Mouse (Mus musculus): ENCODE data around the gene Wnt4.

The Wnt4 gene

DNA sequence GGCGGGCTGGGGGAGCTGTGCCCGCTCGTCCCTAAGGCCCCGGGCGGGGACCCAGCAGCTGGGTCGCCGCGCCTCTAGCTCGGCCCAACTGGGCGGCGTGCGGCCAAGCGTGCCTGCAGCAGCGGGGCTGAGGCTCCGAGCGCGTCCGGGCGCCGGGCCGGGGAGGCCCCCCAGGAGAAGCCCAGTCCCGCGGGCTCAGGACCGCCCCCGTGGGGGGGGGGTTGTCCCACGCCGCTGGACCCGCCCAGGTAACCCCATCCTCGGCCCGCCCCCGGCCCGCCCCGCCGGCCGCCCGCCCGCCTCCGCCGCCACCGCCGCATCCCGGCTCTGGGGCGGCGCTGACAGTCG is at the start of gene Wnt4:
Gene Wnt4 (plus strand): TSS at position 324 of the 348 bp plus-strand sequence.
- no peak for DNase-seq (ENCODE audit: low read depth, low spot score)

DNA sequence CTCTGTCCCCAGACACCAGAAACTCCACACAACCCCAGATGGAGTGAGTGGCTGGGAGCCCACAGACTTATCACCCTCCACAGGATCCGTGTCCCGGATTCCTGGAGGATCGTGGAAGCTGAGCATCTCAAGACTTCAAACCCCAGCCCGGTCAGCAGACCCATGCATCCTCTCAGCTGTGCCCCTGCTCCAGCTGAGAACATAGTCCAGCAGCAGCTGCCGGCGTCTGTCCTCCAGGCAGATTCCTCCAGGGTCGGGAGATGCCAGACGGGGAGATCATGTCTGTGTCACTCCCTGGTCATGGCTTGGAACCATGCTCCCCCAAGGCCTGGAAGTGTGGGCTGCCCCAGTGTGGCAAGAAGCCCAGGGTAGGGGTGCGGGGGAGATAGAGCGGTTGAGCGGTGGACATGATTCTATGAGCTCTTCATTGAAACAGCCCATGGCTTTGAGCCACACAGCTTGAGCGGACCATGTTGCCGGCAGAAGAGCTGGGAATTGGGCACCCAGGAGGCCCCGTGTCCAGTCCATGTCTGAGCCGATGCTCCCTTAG is 48.6 kb upstream of the Wnt4 start:
- no peak for DNase-seq (ENCODE audit: low read depth, low spot score)

DNA sequence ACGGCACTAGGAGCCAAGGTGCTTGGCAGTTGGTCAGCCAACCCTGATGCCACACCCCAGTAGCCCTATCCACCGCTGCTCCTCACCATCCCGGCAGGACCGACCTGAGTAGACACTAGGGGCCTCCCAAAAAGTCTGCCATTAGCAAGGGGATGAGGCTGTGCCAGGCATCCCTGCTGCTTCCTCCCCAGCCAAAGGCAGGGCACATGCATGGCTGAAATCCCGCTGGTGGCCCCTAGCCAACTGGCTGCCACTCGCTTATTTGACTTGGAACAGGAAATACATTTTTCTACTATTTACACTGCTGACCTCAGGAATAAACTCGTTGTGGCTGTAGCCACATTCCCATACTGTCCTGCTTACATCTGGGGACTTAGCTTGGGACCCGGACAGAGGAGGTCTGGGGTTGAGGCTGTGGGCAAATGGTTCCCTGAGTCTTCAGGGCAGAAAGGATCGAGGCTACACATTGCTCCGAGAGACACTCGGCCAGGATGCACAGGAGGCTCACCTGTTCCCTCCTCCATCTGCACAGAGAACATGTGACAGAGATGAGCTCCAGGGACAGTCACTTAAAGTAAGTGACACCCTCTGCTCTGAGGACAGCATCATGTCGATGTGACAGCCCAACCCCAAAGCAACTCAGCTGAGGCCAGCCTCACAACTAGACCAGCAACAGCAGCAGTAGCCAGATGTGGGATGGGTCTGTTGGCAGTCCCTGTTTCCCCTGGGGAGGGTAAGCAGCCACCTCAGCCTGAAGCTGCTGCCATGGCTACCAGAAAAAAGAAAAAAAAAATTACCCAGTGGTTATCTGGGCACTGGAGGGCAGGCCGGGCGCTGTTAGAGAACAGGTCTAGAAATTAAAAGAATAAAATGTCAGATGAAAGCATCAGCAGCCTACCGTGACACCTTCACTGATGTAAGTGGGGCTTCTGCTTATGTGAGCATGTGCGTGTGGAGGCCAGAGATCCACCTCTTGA is 45.5 kb upstream of the Wnt4 start:
- no peak for DNase-seq (ENCODE audit: low read depth, low spot score)

DNA sequence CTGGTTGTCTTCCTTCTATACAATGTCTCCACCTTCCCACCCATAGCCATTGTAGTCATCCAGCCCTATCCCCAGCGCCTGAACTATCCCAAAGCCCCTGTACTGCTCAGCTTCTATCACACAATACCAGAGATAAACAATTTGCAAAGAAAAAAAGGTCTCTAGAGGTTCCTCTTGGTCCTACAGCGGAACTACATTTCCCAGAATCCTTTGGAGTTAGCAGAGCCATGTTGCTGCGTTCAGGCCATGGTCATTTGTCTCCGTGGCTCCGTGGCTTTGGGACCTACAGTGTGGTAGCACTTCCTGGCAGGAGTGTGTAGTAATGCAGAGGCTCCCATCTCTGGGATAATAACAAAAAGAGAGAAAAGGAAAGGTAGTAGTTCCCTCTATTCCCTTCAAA is 43.7 kb upstream of the Wnt4 start:
- no peak for DNase-seq (ENCODE audit: low read depth, low spot score)

DNA sequence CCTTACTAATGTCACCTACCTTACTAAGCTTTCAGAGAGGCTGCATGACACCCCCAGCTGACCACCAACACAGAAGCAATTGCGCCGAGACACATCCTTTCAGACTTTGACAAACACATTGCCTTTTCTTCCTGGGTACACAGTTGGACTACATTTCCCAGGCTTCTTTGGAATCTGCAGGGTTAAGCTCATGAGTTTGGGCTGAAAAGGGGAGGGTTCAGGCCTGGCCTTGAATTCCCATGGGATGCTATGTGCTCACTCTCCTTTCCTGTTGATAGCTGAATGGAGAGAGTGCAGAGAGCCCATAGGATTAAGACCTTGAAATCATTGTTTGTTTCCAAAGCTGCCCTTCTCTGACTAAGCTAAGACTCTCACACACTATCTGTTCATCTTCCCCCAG is 42.8 kb upstream of the Wnt4 start:
- no peak for DNase-seq (ENCODE audit: low read depth, low spot score)

DNA sequence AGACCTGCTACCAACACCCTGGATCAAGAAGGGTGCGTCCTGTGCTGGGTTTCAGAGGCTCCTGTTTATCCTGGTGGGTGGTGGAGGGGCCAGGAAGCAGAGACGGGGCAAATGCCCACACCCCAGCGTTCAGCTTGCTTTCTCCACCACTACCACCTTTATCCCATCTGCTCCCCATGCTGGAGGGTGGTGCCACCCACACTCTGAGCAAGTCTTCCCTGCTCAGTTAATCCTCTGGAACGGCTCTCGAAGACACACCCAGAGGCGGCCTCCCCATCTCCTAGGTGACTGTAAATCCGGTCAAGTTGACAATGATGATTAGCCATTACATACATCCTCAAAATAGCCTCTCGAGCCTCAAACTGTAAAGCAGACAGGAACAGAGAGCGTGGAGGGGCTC is 41.9 kb upstream of the Wnt4 start:
- DNase-seq (ENCODE audit: low read depth, low spot score): peak; percentile 22

DNA sequence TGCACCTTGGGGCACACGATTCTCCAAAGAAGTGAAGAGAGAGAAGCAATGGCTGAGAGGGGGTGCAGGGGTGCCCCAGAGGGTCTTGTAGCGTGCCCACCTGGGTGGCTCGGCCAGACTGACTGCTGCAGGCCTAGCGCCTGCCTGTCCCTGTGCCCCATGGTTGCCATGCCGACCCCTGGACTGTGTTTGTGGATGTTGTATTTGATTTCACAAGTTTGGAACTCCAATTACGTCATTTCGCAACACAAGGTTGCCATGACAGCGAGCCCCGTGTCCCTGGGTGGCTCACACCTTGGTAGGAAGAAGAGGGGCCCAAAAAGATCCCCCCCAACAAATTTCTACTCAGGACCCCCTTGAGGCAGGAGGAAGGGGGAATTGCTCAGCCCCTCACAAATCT is 32.4 kb upstream of the Wnt4 start:
- no peak for DNase-seq (ENCODE audit: low read depth, low spot score)

DNA sequence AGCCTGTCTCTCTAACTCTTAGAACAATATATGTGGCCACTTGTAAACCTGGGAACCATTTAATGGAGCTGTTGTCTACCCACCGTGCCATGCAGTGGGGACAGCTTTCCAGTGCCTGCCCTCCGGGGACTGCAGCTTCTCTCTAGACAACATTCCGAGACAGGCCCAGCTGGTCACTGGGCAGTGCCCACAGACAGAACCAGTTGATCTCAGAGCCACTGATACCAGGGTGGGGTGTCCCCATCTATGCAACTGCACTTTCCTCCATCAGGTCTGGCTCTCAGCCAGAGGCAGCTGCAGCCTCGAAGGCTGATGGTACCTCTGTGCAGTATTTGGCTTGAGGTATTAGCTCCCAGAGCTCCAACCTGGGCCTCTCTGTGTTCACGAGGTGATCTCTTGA is 27.0 kb upstream of the Wnt4 start:
- no peak for DNase-seq (ENCODE audit: low read depth, low spot score)

DNA sequence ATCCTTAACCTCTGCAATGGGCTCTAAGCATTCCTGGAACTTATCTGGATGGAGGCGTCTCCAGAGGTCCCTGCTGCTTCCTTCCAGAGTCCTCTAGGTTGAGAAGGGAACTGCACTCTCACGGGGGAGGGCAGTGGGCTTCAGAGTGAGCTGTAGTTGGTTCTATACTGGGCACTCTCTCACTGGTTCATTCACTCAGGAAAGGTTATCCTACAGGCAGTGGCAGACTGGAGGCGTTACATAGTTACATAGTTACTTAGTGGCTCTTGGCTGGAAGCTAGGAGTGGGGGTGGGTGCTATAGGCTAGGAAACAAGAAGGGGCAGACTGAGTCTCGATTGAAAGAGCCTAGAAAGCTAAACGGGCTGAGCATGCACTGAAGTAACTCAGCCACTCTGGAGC is 26.4 kb upstream of the Wnt4 start:
- DNase-seq (ENCODE audit: low read depth, low spot score): peak; percentile 35

DNA sequence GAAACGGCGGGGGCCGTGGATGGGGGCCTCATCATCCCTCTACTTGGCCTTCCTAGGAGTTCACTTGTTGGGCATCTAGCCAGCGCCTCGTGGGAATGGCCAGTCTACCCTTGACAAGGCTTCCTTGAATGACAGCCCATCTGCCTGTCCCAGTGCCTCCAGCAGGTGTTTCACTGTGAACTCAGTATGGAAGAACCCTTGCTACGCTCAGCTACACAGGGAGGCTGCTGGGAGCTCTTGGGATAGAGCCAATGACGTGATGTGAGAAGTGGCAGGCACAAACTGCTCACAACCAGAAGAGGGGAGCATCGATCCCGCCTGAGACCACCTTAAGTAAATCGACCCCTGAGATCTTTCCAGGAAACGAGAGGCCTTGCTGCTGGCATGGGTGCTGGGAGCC is 23.7 kb upstream of the Wnt4 start:
- no peak for DNase-seq (ENCODE audit: low read depth, low spot score)

DNA sequence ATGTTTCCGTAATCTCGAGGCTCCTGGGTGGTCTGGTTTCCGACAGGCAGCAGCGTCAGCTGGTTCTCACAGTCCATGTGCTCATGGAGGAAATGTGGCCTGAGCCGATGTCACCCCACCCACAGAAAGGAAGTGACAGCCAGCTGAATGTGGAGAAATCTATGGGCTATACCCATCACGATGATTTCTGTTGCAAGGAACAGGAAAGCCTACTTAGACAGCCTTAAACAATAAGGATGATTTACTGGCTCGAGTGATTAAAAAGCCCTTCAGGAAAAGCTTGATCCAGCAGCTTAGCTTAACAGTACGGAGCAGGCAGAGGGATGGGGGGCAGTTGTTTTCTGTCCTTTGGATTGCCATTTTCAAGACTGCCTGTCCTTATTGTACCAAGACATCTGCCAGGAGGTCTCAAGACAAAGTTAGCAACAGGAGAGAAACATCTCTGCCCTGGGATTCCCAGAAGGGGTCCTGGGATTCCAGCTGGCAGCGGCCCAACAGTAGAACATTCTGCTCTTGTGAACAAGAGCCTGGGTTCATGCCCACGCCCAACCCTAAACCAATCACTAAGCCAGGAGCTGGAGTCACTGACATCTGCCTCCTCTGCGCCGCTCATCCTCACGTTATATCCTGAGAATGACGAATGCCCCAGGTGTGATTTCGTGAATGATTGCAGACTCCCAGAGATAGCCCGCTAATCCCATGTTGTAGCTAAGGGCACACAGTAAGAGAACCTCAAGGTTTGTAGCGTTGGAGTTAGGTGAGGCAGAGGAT is 22.9 kb upstream of the Wnt4 start:
- DNase-seq (ENCODE audit: low read depth, low spot score): no peak

DNA sequence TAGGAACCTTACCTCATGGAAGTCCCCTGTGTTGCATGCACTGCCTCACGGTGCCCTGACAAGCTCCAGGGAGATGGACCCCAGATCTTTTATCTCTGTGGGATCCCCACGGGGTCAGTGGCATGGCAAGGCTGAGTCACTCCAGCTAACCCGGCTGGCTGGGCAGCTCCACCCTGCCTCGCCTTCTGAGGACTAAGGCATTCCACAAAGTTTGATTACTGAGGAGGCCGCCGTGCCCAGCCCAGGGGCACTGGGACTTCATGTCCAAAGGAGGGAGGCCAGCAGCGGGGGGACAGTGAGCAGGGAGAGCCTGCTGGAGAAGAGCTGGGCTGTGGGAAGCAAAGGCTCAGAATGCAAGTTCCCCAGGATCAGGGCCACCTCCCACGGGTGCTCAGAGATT is 21.7 kb upstream of the Wnt4 start:
- no peak for DNase-seq (ENCODE audit: low read depth, low spot score)

DNA sequence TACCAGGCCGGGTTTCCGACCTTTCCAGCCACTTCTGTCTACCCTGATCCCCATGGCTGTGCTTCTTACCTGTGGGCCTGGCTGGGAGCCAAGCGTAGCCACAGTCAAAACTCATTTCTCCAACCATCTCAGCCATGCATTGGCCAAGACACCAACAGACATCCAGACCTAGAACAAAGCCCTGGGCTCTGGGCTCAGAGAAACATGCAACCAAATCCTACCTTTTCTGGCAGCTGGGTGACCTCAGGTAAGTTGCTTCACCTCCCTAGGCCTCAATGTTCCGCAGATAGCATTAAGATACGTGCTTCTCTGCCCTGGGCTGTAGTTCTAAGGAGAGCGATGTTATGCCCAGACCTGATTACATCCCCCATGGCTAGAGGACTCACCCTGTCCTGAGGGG is 15.5 kb upstream of the Wnt4 start:
- no peak for DNase-seq (ENCODE audit: low read depth, low spot score)

DNA sequence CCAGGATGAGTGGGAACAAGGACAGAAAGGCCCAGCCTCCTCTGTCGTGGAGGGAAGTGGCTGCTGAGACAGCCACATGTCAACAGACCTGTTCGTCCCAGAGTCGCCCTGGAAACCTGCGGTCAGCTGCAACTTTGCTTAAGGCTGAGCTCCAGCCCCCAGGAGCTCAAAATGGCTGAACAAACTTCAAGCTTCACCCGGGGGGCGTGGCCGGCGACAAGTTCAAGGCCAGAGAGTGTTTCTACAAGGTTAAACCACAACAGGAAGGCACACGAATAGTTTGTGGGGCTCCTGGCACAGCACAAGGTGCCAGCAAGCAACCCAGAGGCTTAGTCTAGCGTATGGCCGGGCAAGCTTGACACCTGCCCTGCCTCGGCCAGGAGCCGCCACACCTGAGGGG is 13.2 kb upstream of the Wnt4 start:
- DNase-seq (ENCODE audit: low read depth, low spot score): no peak

DNA sequence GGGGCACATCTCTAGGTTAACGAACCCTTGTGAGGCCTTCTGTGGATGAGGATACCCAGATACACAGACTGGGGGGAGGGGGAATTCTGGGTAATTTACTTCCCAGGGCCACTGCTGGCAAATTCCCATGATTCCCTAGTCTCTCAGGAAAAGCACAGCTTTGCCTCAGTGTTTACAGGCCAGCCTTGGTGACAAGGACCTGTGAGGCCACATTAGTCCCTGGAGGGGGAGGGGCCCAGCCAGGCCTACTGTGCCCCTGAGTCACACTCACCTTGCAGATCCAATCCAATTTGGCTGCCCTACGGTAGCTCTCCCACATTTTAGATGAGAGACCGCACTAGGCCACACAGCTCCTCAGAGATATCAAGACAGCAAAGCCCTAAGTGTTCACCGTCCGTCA is 12.2 kb upstream of the Wnt4 start:
- DNase-seq (ENCODE audit: low read depth, low spot score): no peak

DNA sequence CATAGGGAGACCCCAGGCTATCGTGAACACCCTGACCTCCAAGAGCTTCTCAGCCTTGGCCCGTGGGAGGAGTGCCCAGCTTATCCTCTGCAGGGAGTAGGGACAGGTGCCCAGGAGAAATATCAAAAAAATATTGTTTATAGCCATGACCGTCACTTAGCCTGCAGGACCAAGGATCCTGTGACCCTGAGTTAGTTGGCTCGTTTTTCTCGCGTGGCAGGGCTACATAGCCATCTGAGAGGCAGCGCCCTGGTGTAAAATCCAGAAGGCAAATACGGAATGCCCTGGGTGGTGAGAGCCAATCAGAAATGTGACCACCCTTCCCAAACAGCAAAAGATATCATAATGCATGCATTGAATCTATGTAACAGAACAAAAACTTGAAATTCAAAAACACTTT is 8.7 kb upstream of the Wnt4 start:
- DNase-seq (ENCODE audit: low read depth, low spot score): no peak

DNA sequence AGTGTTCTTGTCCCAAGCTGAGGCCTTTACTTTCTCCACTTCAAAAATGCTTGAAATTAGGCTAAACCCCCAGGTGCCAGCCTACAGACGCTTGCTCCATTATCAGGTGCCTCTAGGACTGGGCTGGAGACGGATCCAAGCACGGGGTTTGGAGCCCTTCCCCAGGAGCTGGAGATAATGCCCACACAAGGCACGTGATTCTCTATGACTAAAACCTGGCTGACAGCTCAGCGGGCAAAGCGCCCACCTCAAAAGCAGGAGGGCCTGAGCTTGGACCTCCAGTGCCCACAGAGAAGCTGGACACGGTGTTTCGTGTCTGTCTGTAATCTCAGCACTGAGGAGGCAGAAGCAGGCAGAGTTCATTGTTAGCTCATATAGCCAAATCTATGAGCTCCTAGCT is 5.4 kb upstream of the Wnt4 start:
- no peak for DNase-seq (ENCODE audit: low read depth, low spot score)

DNA sequence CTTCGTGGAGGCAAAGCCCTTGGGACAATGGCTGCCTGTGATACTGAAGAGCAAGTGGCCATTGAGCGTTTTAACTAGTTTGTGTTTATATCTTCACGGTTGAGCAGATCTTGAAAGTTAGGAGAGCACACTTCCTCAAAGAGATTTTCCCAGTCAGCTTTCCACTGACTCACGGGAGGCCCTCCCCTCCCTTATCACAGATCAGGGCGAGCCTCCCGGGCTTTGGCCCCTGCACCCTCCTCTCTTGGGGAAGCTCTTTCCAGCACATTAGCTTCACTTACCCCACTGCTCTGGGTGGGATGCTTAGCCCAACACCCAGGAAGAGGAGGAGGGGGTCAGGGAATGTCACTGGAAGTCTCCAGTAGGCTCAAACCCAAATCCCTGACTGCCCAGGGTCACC is 3.0 kb upstream of the Wnt4 start:
- no peak for DNase-seq (ENCODE audit: low read depth, low spot score)

DNA sequence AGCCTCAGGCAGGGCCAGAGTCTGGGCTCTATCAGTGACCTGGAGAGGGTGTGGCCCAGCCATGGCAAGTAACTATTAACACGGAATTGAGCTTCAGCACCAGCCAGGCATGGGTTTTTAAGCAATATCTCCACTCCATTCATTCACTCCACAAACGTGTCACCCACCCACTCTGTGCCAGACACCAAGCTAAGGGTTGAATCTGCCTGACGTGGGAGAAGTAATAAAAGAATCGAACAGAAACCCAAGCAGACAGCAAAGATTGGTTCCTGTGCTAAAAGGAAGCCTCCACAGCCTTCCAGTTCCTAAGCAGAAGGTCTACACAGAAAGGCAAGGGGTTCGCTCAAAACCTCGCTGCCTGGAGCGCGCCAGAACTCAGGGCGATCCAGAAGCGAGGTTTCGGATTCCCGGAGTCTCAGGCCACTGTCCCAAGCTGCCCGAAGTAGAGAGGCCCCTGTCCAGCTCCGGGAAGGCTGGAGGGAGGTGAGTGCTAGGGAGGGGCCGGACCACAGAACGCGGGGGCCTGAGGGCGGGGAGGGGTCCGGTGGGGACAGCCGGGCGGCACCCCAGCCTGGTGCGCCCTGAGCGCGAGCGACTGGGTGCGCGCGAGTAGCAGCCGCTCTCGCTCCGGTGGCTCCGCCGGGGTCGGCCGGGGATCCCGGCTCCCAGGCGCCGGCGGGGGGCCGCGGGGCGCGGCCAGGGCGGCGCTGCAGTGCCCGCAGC is 685 bp upstream of the Wnt4 start:
- no peak for DNase-seq (ENCODE audit: low read depth, low spot score)

DNA sequence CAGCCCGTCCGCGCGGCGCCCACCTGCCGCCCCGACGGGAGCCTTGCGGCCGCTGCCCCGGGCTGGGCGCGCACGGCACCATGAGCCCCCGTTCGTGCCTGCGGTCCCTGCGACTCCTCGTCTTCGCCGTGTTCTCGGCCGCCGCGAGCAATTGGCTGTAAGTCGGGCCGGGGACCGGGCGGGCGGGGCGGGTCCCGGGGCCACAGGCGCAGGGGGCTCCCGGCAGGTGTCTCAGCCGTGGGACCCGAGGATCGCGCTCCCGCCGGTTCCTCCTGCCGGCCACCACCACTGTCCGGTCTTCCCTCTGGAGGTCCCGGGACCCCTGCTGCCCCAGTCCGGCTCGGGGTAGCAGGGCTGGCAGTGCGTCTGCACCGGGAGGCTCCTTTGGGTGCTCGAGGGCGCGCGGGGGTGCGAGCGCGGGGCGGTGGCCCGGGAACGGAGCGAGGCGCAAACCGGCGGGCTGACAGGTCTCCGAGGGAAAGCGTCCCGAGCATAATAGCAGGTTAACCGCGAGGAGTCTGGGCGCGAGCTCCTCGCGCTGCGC is 383 bp downstream of the Wnt4 start:
- DNase-seq (ENCODE audit: low read depth, low spot score): no peak

DNA sequence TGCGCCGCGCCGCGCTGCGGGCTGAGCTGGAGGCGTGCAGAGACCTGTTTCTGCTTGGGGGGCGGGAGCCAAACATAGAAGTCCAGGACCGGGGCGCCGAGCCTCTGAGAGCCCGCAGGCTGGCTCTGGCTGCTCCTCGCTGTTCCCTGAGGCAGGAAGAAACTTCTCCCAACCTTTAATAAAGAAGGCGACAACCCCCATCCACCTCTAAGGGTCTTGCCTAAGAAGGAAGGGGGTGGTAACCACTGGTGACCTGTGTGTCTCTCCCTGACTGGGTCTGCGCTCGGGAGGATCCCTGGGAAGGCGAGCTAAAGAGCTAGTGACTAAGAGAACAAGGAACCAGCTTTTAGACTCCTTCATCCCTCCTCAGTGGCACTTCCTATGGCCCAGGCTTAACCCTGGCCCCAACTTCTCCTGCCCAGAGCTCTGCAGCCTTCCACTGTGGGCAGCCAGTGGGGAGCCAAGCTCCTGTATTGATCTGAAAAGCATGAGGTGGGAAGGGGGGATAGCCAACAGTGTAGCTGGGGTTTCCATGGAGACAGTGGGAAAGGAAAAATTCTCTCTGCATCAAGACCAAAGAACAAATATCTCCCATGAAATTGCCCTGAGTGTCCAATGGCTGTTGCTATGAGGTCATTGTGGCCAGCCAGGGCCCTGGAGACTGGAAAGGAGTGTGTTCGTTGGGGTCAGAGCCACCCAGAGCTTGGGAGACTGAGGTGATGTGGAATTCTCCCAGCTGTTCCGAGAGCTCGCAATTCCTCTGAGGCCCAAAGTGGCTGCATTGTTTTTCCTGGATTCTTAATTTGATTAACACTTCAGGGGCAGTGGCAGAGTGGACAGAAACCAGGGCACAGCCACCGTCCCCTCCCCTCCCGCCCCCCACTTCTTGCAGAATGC is 1.1 kb downstream of the Wnt4 start:
- no peak for DNase-seq (ENCODE audit: low read depth, low spot score)

All from telencephalon, adult 2 months (tissue).